Mouse (Mus musculus) ES-E14 (cell line): ENCODE results near the gene Pxmp4.

ENCODE experiments used
- CHD2 ChIP-seq: IDR thresholded peaks from 2 replicates; pipeline ENCODE4 v1.6.1; 2014; ENCODE audit warnings: mild to moderate bottlenecking, low read depth, low read length, inconsistent platforms
- HCFC1 ChIP-seq: IDR thresholded peaks from 2 replicates; pipeline ENCODE4 v1.6.1; 2012; ENCODE audit warnings: low read length, inconsistent platforms, borderline replicate concordance; ENCODE audit not compliant: insufficient read depth
- MAFK ChIP-seq: IDR thresholded peaks from 2 replicates; pipeline ENCODE4 v1.6.1; 2014; ENCODE audit warnings: mild to moderate bottlenecking, low read depth, low read length, inconsistent platforms; ENCODE audit not compliant: insufficient read depth
- ZC3H11A ChIP-seq: IDR thresholded peaks from 2 replicates; pipeline ENCODE4 v1.6.1; 2012; ENCODE audit warnings: low read depth, mild to moderate bottlenecking, inconsistent platforms, low read length, borderline replicate concordance
- ZNF384 ChIP-seq: IDR thresholded peaks from 2 replicates; pipeline ENCODE4 v1.6.1; 2012; ENCODE audit warnings: low read depth, low read length, inconsistent platforms

DNA sequence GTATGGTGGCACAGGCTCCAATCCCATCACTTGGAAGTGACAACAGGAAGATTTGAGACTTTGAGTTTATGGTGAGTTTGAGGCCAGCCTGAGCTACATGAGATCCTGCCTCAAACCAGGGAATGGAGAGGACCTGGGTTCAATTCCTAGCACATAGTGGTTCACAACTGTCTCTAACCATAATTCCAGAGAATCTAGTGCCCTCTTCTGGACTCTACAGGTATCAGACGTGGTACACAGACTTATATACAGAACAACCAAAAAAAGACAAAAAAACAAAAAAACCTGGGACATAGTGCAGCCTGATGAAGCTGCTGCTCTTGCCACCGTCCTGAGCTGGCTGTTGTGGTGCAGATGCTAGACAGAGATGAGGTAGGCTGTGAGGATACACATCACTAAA lies 61.9 kb downstream of the Pxmp4 start:
- 0 out of 2 replicates have a peak, but pooled peaks have one; percentile 36 for TF ChIP-seq ZNF384
- TF ChIP-seq ZC3H11A, result peak; percentile 2; the same call in 1 of the 2 replicates
- TF ChIP-seq CHD2, result no peak
- TF ChIP-seq HCFC1, result no peak
- TF ChIP-seq MAFK, result no peak
